Mouse (Mus musculus) liver, adult 2 months (tissue): ENCODE data around the gene Hacd3.

Experiments used
- CTCF ChIP-seq: fragments of 200-500 bp; IDR thresholded peaks from 2 replicates; pipeline ENCODE4 v1.5.1; 2011; ENCODE audit warnings: low read depth, low read length, control low read depth
- POLR2A ChIP-seq: fragments of 200-500 bp; IDR thresholded peaks from 2 replicates; pipeline ENCODE4 v1.6.1; 2011; ENCODE audit warnings: low read length, control low read depth; ENCODE audit not compliant: insufficient read depth; ENCODE audit errors: extremely low read depth

DNA sequence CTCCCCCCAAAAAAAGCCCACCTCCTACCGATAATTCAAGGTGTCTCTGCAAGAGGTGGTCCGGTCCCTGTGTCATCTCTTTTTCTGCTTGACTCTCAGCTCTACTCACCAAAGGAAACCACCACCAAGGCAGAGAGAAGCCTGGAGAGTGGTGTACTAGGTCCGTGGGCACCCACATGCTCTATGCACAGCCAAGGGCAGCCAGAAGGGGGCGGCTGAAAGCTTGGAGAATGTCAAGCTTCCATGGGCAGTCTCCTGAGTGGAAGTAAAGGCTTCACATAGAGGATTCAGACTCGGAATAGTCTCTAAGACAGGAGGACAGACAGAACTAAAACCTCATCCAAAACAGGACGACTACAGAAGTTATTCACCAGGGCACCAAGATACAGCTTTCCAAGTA lies 10.2 kb downstream of the Hacd3 start:
- TF ChIP-seq POLR2A (no peak), CTCF (peak; percentile 61)
